Mouse (Mus musculus) thymus, postnatal 36 days (tissue): ENCODE measurements around the gene Epn3.

Experiments
- DNase-seq, 2 experiments: peaks; one replicate each; pipeline ENCODE4 v3.0.0; 2022; ENCODE audit warnings: mixed read lengths in 2 of 2

Gene Epn3

DNA sequence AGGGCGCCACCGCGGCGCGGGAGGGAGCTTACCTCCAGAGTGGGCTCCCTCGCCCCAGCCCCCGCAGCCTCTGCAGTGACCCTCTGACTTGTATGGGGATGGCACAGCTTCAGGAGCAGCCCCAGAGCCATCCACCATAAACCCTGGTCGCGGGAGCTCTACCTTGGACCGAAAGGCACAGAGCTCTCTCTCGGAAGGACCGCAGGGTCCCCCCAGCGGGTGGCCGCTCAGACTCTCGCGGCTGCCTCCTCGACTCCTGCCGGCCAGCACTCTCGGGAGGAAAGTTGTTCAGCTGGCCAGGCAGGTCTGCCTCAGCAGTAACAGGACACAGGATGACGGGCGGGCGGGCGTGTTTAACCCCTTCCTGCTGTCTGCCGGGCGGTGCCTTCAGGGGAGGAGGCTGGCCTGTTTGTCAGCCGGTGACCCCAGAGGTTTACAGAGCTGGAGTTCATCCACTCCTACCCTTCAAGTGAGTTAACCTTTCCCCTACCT is at the start of gene Epn3:
TSS of gene Epn3 (minus strand) at position 314 of the 492 bp plus-strand sequence.
- DNase-seq, result no peak

DNA sequence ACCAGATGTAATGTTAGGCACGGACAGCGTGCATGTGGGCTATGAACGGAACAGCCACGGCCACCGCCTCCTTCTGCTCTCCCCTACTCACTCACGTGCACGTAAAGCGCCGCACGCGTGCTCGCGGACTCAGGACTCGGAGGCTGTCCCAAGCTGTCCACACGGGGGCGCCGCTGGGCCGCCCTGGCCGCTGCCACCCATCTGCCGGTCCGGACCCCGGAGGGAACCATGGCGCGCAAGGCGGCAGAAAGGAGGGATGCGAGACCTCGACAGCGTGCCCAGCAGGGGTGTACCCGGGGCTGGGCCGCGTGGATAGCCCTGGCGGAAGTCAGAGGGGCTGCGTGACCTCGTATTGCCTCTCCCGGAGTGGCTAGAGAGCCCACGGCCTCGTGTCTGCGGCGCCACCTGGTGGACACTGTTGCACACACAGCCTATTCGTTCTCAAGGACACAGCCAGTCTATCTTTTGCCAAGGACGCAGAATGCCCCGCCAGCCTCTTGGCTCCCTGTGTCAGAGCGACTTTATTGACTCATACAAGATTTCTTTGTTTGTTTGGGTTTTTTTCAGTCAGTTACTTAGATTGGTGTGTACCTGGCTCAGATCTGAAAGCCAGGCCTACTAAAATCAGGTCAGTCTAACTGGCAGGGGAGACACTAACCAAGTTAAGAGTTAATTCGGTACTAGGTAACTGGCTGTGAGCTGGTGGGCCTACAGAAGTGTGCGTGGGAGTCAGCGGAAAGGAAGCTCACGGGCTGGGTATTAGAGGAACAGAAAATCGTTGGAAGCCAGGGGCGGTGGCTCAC is 49.3 kb upstream of the Epn3 start, which contains the start of gene Rsad1:
TSS of gene Rsad1 (minus strand) at position 368 of the 803 bp plus-strand sequence.
- peak; percentile 92 for DNase-seq

DNA sequence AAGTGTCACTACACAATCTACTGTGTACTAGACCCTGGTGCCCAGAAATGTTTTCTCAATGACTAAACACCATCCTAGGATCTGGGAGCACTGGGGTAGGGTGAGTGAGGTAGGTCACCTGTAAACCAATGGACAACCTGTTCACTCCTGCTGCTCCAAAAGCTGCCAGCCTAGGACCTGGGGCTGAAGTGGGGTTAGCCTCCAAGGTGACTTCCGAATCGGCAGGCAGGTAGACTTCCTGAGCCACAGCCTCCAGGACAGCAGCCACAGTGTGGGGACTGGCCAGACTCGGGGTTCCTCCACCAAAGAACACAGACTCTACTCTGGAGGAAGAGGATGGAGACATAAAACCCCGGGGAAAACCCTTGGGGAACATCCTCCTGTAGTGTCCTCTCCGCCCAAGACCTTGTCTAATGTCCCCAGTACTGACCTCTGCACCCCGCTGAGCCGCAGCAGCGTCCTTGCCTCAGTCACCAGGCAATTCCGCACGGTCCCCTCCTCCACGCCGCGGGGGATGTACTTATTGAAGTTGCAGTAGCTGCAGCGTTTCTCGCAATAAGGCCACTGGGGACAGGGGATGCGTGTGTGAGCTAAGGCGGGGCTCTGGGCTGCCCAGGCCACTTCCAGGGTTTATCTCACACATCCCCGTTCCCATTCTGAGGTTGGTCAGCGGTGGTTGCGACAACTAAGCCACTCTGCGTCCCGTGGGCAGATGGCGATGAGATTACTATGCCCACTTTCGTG is 48.4 kb upstream of the Epn3 start:
- DNase-seq, result peak; percentile 26 to 37

DNA sequence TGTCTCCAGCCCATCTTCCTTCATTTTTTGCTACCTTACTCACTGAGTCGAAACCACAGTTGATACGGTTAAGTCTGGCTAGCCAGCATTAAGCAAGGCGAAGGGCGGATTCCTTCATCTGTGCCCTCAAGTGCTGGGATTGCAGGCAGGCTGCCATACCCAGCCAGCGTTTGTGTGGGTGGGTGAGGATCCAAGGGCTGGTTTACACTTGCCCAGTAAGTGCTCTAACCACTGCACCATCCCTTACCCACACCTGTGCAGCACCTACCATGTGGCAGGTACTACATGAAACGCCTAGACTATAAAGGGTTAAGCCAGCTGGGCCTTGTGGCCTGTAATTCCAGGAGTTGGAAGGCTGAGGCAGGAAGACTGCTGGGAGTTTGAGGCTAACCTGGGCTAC is 47.5 kb upstream of the Epn3 start:
- no peak for DNase-seq

DNA sequence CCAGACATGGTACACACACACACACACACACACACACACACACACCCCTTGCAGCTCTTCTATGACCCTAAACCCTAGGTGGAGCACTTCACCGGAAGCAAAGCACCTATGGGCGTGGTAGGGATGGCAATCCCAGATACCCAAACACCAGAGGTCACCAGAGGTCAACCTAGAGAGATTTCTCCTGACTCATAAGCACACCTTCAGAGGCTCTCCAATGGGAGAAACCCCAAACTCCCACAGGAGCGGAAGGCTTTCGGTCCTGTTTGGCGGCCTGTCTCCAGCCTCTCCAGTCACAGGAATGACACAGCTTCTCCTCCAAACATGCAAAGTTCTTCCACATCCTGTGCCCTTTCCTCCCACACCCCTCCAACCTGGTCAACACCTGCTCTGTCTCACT is 46.6 kb upstream of the Epn3 start:
- DNase-seq, result no peak

DNA sequence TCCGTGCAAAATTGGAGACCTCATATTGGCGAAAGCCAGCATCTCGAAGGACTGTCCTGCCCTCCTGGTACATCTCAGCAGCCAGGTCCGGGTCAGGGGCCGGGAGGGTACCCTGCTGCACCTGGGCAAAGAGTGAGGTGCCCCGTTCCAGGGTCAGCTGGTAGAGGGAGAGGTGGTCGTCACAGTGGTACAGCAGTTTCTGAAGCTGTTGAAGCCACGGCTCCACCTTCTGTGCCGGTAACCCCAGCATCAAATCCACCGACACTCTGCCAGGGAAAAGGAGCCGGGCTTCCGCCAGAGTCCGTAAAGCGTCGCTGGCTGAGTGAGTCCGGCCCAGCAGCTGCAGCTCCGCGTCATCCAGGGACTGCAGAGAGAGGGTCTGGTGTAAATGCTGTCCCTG is 44.6 kb upstream of the Epn3 start:
- DNase-seq, result no peak

DNA sequence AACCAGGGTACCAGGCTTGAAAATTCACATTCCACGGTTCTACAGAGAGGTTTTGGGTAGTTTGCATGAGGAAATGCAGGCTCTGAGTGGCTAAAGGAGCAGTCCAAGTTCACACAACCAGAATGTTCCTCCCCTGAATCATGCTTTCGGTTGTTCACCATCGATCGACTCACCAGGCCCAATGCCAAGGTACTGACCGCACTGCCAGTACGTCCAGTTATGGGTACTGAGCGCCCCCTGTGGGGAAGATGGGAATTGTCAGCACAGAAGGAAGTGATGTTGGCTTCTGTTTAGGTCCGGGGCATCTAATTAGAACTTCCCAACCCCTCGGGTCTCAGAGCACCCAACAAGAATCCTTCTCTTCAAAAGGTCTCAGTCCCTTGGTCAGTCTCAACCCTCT is 44.2 kb upstream of the Epn3 start:
- peak; percentile 43 to 48 for DNase-seq

DNA sequence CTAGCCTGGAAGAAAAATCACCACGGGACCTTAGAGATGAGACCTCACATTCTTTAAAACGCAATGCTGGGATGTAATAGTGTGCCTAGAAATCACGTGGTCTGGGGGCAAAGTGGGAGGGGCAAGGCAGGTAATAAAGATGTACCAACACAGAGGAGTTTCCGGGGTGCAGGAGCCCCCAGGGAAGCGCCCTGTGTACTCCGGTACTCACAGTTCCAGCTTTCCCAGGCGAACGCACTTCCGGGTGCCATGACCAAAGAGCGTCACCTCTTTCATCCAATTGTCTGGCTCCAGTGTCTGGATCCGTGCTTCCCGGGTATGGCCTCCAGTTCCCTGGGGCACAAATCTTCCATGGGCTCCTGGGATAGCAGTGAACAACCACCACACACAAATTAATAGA is 43.6 kb upstream of the Epn3 start:
- DNase-seq, result no peak

DNA sequence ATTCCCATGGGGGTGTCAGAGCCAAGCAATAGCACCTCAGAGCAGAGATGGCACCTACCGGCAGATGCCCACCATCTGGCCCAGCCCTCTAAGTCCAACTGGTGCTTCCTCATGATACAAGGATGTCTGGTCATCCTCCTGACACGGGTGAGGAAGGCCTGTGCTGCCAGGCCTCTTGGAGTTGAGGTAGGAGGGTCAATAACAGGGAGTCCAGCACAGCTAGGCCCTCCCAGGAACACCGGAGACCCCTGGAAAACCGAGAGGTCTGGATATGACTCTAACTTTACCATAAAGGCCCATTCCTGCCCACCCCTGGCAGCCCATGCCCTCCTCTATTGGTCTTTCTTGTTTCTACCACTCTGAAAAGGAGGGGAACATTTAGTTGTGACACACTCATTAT is 42.6 kb upstream of the Epn3 start:
- DNase-seq, result no peak

DNA sequence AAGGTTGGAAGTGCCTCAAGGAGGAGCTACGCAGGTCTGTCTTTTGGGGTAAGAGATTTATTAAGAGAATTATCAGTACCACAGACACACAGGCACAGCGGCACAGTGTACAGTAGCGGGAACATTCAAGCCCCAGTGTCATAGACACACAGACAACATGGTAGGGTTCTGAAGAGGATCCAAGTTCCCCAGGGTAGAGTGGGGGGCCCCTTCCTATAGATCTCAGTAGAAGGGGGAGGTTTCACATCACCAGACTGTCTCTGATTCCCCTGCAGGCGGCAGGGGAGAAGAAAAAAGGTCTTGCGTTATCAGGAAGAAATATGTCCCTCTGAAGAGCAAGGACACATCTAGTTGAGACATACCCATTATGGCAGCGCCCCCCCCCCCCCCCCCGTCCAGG is 40.0 kb upstream of the Epn3 start:
- no peak for DNase-seq

DNA sequence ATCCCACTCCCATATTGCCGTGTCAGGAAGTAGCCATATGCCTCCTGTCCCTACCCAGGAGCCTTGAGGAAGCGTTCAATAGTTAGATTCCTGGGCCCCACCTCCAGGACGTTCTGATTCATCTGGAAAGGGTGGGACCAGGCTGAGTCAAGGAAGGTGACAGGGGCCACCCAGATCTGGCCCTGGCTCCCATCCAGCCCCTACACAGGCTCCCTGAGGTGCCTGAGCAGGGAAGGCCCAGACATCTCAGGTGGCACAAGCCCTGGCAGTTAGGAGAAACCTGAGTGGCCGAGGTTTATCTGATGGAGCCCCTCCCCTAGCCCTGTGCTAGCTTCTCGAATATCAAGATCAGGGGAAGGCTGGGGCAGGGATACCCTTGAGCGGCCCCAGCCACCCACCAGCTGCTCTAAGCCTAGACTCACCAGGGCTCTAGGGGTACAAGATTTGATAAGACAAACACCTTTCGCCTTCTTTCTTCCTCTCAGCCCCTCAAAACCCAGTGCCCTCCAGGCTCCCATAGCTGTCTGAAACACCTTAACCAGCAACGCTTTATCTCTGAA is 39.0 kb upstream of the Epn3 start:
- DNase-seq, result no peak

DNA sequence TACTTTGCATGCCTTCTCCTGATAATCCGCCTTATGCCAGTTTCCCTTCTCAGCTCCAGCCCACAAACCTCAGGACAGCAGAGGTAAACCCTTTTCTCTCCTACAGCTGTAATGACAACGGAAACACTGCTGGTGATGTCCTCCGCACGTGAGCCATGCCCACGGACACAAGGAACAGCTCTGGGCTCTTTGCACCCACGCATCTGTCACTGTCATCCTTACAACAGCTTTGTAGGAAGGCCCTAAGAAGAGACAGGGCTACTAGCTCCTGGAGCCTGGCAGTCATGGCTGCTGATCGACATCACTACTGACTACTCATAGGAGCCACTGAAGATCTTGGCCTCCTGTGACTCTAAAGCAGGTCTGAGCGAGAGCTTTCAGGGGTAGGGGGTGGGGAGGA is 33.4 kb upstream of the Epn3 start:
- no peak for DNase-seq

DNA sequence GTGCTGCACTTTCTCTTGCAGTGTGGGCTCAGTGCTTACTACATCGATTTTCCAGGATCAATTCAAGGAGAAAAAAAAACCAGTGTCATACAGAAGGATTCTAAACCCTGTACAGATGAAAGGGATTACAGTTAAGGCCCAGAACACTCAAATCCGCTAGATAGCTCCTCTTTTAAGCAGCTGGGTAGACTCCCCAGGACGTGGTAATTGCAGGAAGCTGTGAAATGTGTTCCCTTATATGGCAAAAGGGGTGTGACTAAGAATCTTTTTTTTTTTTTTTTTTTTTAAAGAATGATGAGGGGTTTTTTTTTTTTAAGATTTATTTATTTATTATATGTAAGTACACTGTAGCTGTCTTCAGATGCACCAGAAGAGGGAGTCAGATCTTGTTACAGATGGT is 29.1 kb upstream of the Epn3 start:
- no peak for DNase-seq

DNA sequence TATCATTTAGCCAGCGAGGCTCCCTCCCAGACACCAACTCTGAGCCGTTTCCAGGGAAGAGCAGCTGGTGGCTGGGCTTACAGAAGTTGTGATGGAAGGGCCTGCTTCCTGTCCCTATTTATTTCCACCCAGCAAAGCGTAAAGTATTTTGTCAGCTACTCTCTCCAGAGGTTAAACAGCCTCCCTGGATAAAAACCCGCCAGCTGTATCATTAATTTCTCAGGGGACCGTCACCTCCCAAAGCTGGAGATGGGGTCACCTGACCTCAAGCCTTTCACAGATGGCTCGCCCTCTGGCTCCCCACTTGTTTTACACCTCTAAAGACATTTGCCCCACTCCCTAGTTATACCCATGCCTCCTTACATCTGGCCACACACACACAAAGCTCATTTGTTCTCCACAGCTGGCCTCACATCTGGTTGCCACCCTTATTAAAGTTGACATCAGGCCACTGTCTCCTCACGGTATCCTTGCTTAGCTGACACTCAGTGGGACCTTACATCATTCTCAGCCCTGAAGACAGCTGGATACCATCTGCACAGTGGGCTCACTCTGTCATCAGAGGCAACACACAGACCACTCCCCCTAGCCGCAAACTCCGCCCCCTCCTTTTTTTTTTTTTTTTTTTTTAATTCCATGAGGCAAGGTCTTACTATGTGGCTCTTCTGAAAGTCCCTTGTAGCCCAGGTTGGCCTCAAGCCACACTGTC is 26.6 kb upstream of the Epn3 start:
- no peak for DNase-seq

DNA sequence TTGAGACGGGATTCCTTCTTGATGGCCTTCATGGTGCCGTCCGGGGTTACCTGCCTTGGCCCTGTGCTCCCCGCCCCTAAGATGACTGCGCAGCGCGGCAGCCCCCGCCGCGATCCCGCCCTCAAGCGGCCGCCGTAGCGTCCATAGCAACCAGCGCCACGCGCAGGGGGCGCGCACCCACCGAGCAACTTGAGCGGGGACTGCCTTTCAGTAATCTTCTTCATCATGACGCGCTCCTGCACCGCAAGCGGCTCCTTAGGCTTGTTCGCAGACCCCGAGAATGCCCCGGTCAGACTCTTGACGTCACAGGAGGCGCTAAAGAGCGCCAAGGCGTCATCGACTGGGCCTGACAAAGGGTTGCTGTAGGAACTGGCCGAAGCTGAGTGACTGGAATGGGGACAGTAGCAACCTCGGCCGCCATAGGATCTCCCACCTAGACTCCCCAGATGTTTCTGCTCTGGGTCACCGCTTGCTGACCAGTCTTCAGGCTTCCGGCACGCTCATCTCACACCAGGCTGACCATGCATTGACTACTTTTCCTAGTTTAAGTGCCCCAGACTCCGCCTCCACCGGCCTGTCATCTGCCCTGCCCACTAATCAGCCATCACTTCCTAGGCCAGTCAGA is 21.6 kb upstream of the Epn3 start, which contains the start of gene Mycbpap:
TSS of gene Mycbpap (minus strand) at position 524 of the 625 bp plus-strand sequence.
- DNase-seq, result peak; percentile 12 to 30

DNA sequence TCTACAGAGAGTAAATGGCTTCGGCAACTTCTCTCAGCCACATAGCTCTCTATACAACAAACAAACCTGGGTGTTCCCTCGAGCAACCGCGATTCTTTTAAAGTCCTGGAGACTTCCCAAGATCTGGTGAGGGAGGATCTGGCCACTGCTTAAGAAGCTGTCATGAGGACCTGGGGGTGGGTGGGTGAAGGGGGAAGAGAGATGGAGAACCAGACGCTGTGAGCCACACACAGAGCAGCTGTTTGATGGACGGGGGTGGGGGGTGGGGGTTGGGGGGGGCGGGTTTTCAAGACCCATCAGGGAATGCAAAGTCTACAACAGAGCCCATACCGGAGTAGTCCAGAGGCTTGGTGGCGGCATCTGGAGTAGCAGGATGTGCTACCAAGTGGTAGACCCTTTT is 13.7 kb upstream of the Epn3 start:
- DNase-seq, result no peak

DNA sequence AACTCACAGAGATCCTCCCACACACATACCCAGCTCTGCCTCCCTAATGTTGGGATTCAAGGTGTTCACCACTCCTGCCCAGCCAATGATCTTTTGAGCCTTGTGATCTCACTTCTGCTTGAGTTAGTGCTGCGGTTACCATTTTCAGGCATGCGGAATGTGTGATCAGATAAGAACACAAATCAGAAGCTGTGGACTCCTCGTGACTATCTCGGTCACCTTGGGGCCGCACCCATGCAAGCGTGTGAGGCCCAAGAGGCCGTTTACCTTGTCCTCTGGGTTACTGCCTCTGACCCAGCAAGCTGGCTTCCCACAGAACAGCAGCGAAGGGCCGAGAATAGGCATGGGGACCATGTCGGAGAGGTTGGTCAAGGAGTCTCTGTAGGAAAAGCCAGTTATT is 9.2 kb upstream of the Epn3 start:
- DNase-seq, result no peak

DNA sequence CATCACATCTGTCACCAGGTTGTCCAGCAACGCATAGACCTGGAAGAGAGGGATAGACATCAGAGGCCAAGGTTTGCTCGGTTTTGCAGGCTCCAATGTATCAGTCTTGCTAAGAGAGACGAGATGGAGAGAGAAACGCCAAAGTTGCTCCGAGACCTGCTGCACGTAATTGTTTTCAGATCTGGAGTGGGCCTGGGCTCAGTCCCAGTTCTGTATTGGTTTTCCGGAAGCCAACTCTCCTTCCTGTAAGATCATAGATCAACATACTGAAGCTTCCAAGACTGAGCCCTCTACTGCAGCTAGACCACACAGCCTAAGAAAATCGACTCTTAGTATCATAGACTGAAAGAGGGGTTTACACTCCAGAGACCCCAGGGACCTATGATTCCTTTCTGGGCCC is 1.7 kb upstream of the Epn3 start:
- DNase-seq, result no peak

DNA sequence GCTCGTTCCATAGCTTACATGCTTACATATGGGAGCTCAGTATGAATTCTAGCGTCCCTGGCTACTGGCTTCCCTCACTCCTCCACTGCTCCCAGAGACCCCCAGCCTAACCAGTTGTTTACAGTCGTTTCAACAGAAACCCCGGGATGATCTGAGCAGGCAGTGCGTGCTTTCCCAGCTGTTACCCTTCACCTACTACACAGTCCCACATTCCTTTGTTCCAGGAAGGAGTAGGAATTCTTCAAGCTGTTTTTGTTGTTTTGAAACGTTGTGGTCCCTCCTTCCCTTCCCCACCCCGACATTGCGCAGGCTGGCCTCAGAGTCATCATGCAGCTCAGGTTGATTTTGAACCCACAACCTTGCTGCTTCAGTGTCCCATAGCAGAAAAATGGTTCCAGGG is 588 bp upstream of the Epn3 start:
- DNase-seq, result no peak

DNA sequence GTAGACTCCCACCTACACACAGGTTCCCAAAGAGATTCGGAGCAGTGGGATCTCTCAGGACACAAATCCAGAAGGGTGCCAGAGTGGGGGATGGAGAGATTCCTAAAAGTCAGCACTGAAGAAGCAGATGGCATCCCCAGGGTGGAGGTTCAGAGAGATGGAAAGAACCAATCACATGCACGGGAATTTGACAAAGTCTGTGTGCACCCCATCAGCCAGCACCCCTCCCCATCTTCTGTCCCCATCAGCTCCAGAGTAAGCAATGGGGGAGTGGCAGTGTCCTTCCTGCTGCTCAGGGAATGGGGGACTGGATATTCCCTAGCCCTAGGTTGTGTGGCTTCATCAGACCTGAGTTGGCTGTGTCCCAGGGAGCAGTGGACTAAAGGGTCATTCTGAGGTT is 739 bp downstream of the Epn3 start:
- DNase-seq, result no peak

DNA sequence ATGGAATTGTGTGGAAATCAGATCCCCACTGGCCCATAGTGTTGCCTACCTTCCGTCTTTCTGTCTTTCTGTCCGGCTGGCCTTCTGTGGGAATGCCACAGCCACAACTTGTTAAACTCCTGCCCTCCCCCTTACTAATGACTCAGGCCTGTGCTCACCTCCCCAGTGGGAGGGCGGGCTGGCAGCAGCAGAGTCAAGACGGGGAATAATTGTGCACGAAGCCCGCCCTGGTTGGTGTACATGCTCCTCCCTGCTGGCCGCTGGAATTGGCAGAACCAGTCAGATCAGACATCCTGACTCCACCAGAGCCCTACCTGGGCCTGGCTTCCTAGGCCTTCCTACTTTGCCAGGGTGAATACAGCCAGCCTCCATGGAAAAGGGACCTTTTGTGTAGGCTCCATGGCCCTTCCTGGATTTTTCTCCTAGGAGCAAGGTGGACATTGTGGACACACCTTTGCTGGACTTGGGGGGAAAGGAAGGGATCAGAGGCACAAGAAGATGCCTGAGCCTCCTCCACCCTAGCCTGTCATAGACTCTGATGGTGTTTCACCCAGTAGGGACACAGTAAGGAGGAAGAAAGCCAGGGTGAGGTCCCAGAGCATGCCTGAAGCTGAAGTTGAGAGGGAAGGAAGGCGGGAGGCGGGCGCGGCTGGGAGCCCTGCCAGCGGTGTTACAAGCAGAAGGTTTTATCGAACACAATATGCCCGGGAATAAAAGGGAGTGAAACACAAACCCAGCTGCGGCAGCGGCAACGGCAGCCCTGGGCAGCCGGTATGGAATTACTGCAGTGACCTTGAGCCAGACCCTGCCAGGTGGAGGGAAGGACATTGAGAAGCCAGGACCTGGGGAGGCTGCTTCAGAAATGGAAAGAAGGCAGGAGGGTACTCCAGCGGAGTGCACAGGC is 1.4 kb downstream of the Epn3 start:
- no peak for DNase-seq

DNA sequence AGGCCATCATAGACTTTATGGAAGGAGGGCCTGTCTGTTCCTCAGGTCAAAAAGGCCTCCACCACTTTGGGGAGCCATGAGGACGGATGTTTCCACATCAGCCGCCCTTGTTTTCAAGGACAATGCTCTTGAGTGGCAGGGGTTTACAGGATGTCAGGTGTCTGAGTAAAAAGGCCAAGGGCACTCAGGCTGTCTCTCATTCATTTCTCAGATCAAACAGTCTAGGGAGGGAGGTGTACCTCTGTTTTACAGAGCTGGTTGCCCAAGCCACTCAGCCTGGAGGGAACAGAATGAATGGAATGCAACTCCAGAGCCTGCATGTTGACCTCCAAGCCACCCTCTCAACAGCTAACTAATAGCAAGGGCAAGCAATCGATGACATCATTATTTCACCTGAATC is 4.4 kb downstream of the Epn3 start:
- DNase-seq, result no peak
